Mouse (Mus musculus): ENCODE results near the gene Col18a1. TPM values are rescaled to one million over a fixed set of nuclear protein-coding genes. Genes with fewer than 3 reads are reported as not detected.

Col18a1 gene
- polyA plus RNA-seq, 1 experiment from 2014 or later = 167 TPM

- Histone ChIP-seq H3K4me3 (ENCODE audit: low read depth, low read length) (no peak overlapping the region), H3K9ac (replicated peaks) (no peak overlapping the region), H3K36me3 (replicated peaks; ENCODE audit: insufficient read depth, low read length) (peaks cover 11% of the 10 kb centered on the region), H3K27ac (ENCODE audit: low read depth) (no peak overlapping the region), H3K9me3 (ENCODE audit: low read length) (no peaks in the 10 kb centered on the region), H3K4me1 (ENCODE audit: insufficient read depth) (no peaks in the 10 kb centered on the region), H3K27me3 (ENCODE audit: insufficient read depth, low read length) (no peaks in the 10 kb centered on the region), H3K4me2 (ENCODE audit: low read depth, low read length) (no peak overlapping the region)
- peak; percentile 97 for TF ChIP-seq CTCF (IDR thresholded peaks at IDR 0.05; ENCODE audit: low read depth)
- TF ChIP-seq EP300 (IDR thresholded peaks at IDR 0.05; ENCODE audit: low read depth) = no peak
- DNase-seq = peak; percentile 78
- WGBS (ENCODE audit: insufficient replicate concordance) = 23% methylated on average over 3 of the region's 3 CpGs
- ATAC-seq = peak; percentile 43; the same call in 1 of the 2 replicates
Observed at GRCm38 (mm10) chr10:77082453-77082852, 83.9 kb downstream of the Col18a1 start.

GRCm38 (mm10) chr10:77078961-77079360 is 87.4 kb downstream of the Col18a1 start:
- TF ChIP-seq EP300 (IDR thresholded peaks at IDR 0.05; ENCODE audit: low read depth) (no peak), CTCF (IDR thresholded peaks at IDR 0.05; ENCODE audit: low read depth) (no peak)
- Histone ChIP-seq H3K27me3 (ENCODE audit: insufficient read depth, low read length) (no peaks in the 10 kb centered on the region), H3K4me2 (ENCODE audit: low read depth, low read length) (no peak overlapping the region), H3K4me3 (ENCODE audit: low read depth, low read length) (no peak overlapping the region), H3K4me1 (ENCODE audit: insufficient read depth) (no peaks in the 10 kb centered on the region), H3K36me3 (replicated peaks; ENCODE audit: insufficient read depth, low read length) (peaks cover 18% of the 10 kb centered on the region), H3K27ac (ENCODE audit: low read depth) (no peak overlapping the region), H3K9ac (replicated peaks) (no peak overlapping the region), H3K9me3 (ENCODE audit: low read length) (no peaks in the 10 kb centered on the region)
- 64% methylated on average over 8 of the region's 8 CpGs for WGBS (ENCODE audit: insufficient replicate concordance)
- ATAC-seq (no peak), DNase-seq (no peak)

GRCm38 (mm10) chr10:77078456-77078855 is 87.9 kb downstream of the Col18a1 start:
- TF ChIP-seq CTCF (IDR thresholded peaks at IDR 0.05; ENCODE audit: low read depth) (no peak), EP300 (IDR thresholded peaks at IDR 0.05; ENCODE audit: low read depth) (no peak)
- Histone ChIP-seq H3K27ac (ENCODE audit: low read depth) (no peak overlapping the region), H3K9me3 (ENCODE audit: low read length) (no peaks in the 10 kb centered on the region), H3K27me3 (ENCODE audit: insufficient read depth, low read length) (no peaks in the 10 kb centered on the region), H3K4me2 (ENCODE audit: low read depth, low read length) (no peak overlapping the region), H3K9ac (replicated peaks) (no peak overlapping the region), H3K36me3 (replicated peaks; ENCODE audit: insufficient read depth, low read length) (peaks cover 18% of the 10 kb centered on the region), H3K4me1 (ENCODE audit: insufficient read depth) (no peaks in the 10 kb centered on the region), H3K4me3 (ENCODE audit: low read depth, low read length) (no peak overlapping the region)
- ATAC-seq (no peak), DNase-seq (no peak)
- WGBS (ENCODE audit: insufficient replicate concordance) = 87% methylated on average over 4 of the region's 4 CpGs

GRCm38 (mm10) chr10:77074276-77074974 is 91.9 kb downstream of the Col18a1 start:
- no peak for ATAC-seq
- no peak overlapping the region for H3K27ac ChIP-seq (ENCODE audit: low read depth)
- TF ChIP-seq EP300 (IDR thresholded peaks at IDR 0.05; ENCODE audit: low read depth) = no peak
- no peaks in the 10 kb centered on the region for H3K27me3 ChIP-seq (ENCODE audit: insufficient read depth, low read length)
- H3K4me2 ChIP-seq (ENCODE audit: low read depth, low read length) = no peak overlapping the region
- H3K9me3 ChIP-seq (ENCODE audit: low read length) = no peaks in the 10 kb centered on the region
- H3K36me3 ChIP-seq (replicated peaks; ENCODE audit: insufficient read depth, low read length) = peaks cover 31% of the 10 kb centered on the region
- no peak for DNase-seq
- no peak overlapping the region for H3K4me3 ChIP-seq (ENCODE audit: low read depth, low read length)
- no peak overlapping the region for H3K9ac ChIP-seq (replicated peaks)
- no peaks in the 10 kb centered on the region for H3K4me1 ChIP-seq (ENCODE audit: insufficient read depth)
- 75% methylated on average over 4 of the region's 4 CpGs for WGBS (ENCODE audit: insufficient replicate concordance)

- TF ChIP-seq EP300 (IDR thresholded peaks at IDR 0.05; ENCODE audit: low read depth) (no peak), CTCF (IDR thresholded peaks at IDR 0.05; ENCODE audit: low read depth) (peak; percentile 81)
- ATAC-seq (peak; percentile 24), DNase-seq (peak; percentile 76)
- Histone ChIP-seq H3K27ac (ENCODE audit: low read depth) (no peak overlapping the region), H3K4me3 (ENCODE audit: low read depth, low read length) (no peak overlapping the region), H3K9ac (replicated peaks) (no peak overlapping the region), H3K4me1 (ENCODE audit: insufficient read depth) (no peaks in the 10 kb centered on the region; the same call in 1 of the 2 replicates), H3K9me3 (ENCODE audit: low read length) (no peaks in the 10 kb centered on the region), H3K27me3 (ENCODE audit: insufficient read depth, low read length) (no peaks in the 10 kb centered on the region), H3K4me2 (ENCODE audit: low read depth, low read length) (no peak overlapping the region), H3K36me3 (replicated peaks; ENCODE audit: insufficient read depth, low read length) (peaks cover 32% of the 10 kb centered on the region)
- 57% methylated on average over 4 of the region's 4 CpGs for WGBS (ENCODE audit: insufficient replicate concordance)
Observed at GRCm38 (mm10) chr10:77070072-77070471, 96.3 kb downstream of the Col18a1 start.

GRCm38 (mm10) chr10:77068469-77068868 is 97.9 kb downstream of the Col18a1 start:
- TF ChIP-seq EP300 (IDR thresholded peaks at IDR 0.05; ENCODE audit: low read depth) (0 out of 2 replicates have a peak, but pooled peaks have one; percentile 45), CTCF (IDR thresholded peaks at IDR 0.05; ENCODE audit: low read depth) (no peak)
- DNase-seq = no peak
- H3K36me3 ChIP-seq (replicated peaks; ENCODE audit: insufficient read depth, low read length) = peaks cover 32% of the 10 kb centered on the region
- 63% methylated on average over 7 of the region's 7 CpGs for WGBS (ENCODE audit: insufficient replicate concordance)
- no peak overlapping the region for H3K4me2 ChIP-seq (ENCODE audit: low read depth, low read length)
- H3K4me1 ChIP-seq (ENCODE audit: insufficient read depth) = no peaks in the 10 kb centered on the region; the same call in 1 of the 2 replicates
- H3K9me3 ChIP-seq (ENCODE audit: low read length) = no peaks in the 10 kb centered on the region
- no peak for ATAC-seq
- no peak overlapping the region for H3K9ac ChIP-seq (replicated peaks)
- H3K27me3 ChIP-seq (ENCODE audit: insufficient read depth, low read length) = no peaks in the 10 kb centered on the region
- H3K4me3 ChIP-seq (ENCODE audit: low read depth, low read length) = no peak overlapping the region
- no peak overlapping the region for H3K27ac ChIP-seq (ENCODE audit: low read depth)

Data from liver, postnatal 0 days (tissue).